Mouse (Mus musculus): ENCODE data around the gene P2ry13. TPM values are rescaled to one million over a fixed set of nuclear protein-coding genes. Genes with fewer than 3 reads are reported as not detected.

Gene P2ry13
- polyA plus RNA-seq, 1 experiment = not detected

DNA sequence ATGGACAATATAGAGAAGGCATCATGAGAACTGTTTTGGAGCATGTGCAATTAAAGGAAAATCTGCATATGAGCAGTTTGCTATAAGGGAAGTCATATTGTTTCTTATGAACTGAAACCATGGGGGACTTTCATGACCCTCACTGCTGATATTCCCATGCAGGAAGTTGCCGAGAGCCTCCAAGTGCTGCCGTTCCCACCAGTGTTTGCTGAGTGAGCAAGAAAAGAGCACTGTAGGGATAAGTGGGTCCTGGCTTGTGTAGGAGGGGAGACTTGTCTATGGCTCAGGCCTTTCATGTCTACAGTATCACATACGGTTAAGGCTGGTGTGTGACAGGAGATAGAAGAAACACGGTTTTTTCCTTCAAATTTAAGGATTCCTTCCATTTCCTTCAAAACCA, 25.0 kb downstream of the P2ry13 start:
- WGBS = 96% methylated on average over 4 of the region's 4 CpGs
- Histone ChIP-seq H3K4me3 (ENCODE audit: insufficient read depth, low read depth, low read length) (no peak overlapping the region), H3K27ac (ENCODE audit: insufficient read depth, low read depth, low read length) (no peak overlapping the region), H3K4me1 (ENCODE audit: control insufficient read depth, insufficient read depth, low read length) (no peaks in the 10 kb centered on the region; the same call in 1 of the 2 replicates)
- TF ChIP-seq POLR2A (IDR thresholded peaks at IDR 0.05; ENCODE audit: insufficient read depth, low read depth, low read length) = no peak
- TF ChIP-seq CTCF (IDR thresholded peaks at IDR 0.05; ENCODE audit: insufficient read depth, low read depth, low read length) = no peak

DNA sequence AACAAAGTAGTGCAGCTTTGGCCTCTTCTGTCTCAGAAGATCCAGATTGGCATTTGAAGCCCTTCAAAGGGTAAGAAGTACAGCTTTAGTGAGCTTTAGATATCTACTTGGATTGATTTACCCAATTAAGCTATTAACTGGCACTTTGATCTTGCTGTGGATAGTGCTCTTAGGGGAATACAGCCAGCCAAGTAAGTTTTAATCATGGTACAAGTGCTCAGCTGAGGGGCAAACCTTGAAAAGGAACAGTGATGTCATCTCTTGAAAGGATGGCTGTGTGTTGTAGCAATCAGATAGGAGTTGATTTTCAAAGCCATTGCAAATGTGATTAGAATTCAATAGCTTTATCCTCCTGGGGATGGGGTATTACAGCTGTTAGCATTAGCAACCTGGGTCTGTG, 28.6 kb downstream of the P2ry13 start:
- TF ChIP-seq CTCF (IDR thresholded peaks at IDR 0.05; ENCODE audit: insufficient read depth, low read depth, low read length) = no peak
- no peak for TF ChIP-seq POLR2A (IDR thresholded peaks at IDR 0.05; ENCODE audit: insufficient read depth, low read depth, low read length)
- no peak overlapping the region for H3K4me3 ChIP-seq (ENCODE audit: insufficient read depth, low read depth, low read length)

DNA sequence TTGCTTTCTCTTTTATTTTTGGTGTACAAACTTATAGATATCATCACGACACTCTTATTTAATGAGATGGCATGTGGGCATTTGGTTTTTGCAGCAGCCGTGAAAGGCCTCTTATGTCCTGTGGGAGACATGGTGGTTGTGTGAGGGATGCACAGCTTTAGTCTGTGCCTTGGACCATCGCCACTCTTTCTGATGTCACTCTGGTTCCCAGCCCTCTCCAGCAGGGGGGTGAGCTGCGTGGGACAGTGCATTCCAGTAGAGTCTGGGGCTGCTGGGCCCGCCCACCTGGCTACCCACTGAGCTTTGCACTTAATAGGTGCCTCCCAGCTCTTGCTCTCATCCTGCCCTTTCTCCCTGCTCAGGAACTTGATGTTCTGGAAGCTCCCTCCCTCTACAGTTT, 29.5 kb downstream of the P2ry13 start:
- TF ChIP-seq CTCF (IDR thresholded peaks at IDR 0.05; ENCODE audit: insufficient read depth, low read depth, low read length) (no peak), POLR2A (IDR thresholded peaks at IDR 0.05; ENCODE audit: insufficient read depth, low read depth, low read length) (no peak)
- Histone ChIP-seq H3K4me3 (ENCODE audit: insufficient read depth, low read depth, low read length) (no peak overlapping the region), H3K4me1 (ENCODE audit: control insufficient read depth, insufficient read depth, low read length) (no peaks in the 10 kb centered on the region), H3K27ac (ENCODE audit: insufficient read depth, low read depth, low read length) (no peak overlapping the region)
- 83% methylated on average over 5 of the region's 5 CpGs for WGBS

More for the DNA sequence above, 28.6 kb downstream of the P2ry13 start:
- H3K4me1 ChIP-seq (ENCODE audit: control insufficient read depth, insufficient read depth, low read length) = no peaks in the 10 kb centered on the region; the same call in 1 of the 2 replicates
- no peak overlapping the region for H3K27ac ChIP-seq (ENCODE audit: insufficient read depth, low read depth, low read length)

DNA sequence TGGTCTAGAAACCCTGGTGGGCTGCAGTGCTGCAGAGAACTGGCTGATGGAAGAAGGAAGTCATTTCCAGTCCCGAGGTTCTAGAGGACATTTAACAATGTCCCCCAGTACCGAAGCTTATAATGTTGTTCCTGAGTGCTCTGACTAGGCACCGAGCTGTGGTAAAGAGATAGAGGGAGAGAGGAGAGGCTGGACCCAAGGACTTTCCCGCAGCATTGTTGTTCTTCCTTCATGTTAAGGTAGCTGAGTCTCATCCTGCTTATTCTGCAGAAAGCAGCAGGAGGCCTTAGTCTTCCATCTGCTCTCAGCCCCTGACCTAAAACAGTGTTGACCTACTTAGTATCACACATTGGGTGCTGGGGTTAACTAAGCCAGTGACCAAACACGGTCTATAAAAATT, 33.8 kb downstream of the P2ry13 start:
- no peak for TF ChIP-seq CTCF (IDR thresholded peaks at IDR 0.05; ENCODE audit: insufficient read depth, low read depth, low read length)
- TF ChIP-seq POLR2A (IDR thresholded peaks at IDR 0.05; ENCODE audit: insufficient read depth, low read depth, low read length) = no peak
- 69% methylated on average over 5 of the region's 5 CpGs for WGBS
- no peaks in the 10 kb centered on the region for H3K4me1 ChIP-seq (ENCODE audit: control insufficient read depth, insufficient read depth, low read length)
- no peak overlapping the region for H3K4me3 ChIP-seq (ENCODE audit: insufficient read depth, low read depth, low read length)
- no peak overlapping the region for H3K27ac ChIP-seq (ENCODE audit: insufficient read depth, low read depth, low read length)

DNA sequence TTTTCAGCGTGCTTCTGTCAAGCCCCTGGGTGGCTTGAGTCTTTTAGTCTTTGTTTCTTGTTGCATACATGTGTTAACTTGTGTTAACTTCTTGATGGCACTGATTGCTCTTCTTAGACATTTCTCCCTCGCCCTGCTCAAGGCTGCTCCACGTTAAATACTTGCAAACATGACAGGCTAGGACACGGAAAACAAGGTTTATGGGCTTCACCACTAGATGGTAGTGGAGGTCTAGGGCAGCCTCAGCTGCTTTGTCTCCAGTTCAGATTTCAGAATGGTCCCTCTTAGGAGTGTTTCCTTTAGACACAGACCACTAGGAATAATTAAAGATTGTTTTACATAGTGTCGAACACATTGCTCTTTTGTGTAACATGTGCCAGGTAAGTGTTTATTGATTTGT, 35.4 kb downstream of the P2ry13 start:
- no peaks in the 10 kb centered on the region for H3K4me1 ChIP-seq (ENCODE audit: control insufficient read depth, insufficient read depth, low read length)
- no peak for TF ChIP-seq POLR2A (IDR thresholded peaks at IDR 0.05; ENCODE audit: insufficient read depth, low read depth, low read length)
- no peak for TF ChIP-seq CTCF (IDR thresholded peaks at IDR 0.05; ENCODE audit: insufficient read depth, low read depth, low read length)
- no peak overlapping the region for H3K27ac ChIP-seq (ENCODE audit: insufficient read depth, low read depth, low read length)
- 27% methylated on average over 5 of the region's 5 CpGs for WGBS
- H3K4me3 ChIP-seq (ENCODE audit: insufficient read depth, low read depth, low read length) = no peak overlapping the region

DNA sequence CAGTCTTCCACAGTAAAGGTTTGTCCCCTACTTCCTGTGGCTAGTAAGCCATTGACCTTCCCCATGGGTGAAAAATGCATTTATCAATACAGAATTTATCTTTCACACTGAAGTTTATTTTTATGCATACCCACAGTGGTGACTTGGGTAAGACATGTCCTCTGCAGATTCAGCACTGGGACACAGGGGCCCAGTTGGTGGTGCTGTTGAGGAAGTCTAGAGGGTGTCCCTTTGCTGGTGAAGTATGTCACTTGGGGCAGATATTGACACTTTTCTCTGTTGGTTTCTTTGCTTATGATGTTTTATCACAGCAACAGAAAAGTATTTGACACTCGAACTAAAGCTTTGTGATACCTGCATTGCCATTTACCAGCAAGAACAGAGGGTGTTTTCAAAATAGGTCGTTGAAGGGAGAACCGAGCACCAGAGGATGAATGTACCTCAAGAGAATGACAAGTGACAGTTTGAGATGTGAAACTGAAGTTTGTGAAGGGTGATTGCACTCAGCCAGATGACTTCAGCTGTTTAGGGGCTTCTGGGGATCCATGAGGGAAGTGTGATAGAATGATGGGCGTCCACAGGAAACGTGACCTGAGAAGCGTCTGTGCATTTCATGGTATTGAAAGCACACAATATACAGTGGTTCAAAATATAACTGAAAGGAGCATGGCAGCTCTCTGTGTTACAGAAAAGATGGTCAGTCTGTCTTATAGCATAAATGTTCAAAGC, 36.1 kb downstream of the P2ry13 start:
- TF ChIP-seq CTCF (IDR thresholded peaks at IDR 0.05; ENCODE audit: insufficient read depth, low read depth, low read length) (no peak), POLR2A (IDR thresholded peaks at IDR 0.05; ENCODE audit: insufficient read depth, low read depth, low read length) (no peak)
- WGBS = 87% methylated on average over 6 of the region's 6 CpGs

DNA sequence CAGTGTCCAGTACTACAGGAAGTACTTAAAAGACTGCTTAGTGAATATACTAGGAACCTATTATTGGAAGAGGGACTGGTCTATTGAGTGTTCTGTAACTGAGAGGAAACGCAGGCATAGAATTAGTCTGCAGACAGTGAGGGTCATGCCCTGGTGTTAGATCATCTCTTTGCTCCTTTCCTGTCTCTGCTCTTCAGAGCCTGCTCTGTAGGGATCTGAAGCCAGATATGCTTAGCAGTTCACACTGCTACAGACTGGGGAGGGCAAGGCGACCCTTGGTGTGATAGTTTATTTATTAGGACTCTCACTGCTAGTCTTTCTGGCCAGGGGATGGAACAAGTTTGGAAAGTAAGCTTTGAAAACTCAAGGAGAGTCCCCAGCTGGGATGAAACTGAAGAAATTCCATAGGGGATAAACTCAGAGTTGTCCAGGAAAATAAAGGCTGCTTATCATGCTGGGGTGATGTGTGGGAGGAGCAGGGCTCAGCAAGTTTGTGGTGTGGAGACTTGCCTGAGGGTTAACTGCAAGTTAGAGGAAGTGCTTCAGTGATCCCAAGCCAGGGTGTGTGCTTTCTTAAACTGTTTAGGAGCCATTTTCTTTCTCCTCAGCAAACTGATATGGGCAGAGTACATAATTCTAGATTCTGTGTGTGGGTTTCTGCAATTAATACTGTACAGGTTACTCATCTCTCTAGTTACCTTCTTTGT, 40.6 kb downstream of the P2ry13 start:
- 79% methylated on average over 2 of the region's 2 CpGs for WGBS
- Histone ChIP-seq H3K27ac (ENCODE audit: insufficient read depth, low read depth, low read length) (no peak overlapping the region), H3K4me1 (ENCODE audit: control insufficient read depth, insufficient read depth, low read length) (peaks cover 2% of the 10 kb centered on the region; the same call in 1 of the 2 replicates), H3K4me3 (ENCODE audit: insufficient read depth, low read depth, low read length) (no peak overlapping the region)
- TF ChIP-seq POLR2A (IDR thresholded peaks at IDR 0.05; ENCODE audit: insufficient read depth, low read depth, low read length) = no peak
- no peak for TF ChIP-seq CTCF (IDR thresholded peaks at IDR 0.05; ENCODE audit: insufficient read depth, low read depth, low read length)

More for the DNA sequence above, 36.1 kb downstream of the P2ry13 start:
- H3K27ac ChIP-seq (ENCODE audit: insufficient read depth, low read depth, low read length) = no peak overlapping the region
- no peaks in the 10 kb centered on the region for H3K4me1 ChIP-seq (ENCODE audit: control insufficient read depth, insufficient read depth, low read length)
- H3K4me3 ChIP-seq (ENCODE audit: insufficient read depth, low read depth, low read length) = no peak overlapping the region

DNA sequence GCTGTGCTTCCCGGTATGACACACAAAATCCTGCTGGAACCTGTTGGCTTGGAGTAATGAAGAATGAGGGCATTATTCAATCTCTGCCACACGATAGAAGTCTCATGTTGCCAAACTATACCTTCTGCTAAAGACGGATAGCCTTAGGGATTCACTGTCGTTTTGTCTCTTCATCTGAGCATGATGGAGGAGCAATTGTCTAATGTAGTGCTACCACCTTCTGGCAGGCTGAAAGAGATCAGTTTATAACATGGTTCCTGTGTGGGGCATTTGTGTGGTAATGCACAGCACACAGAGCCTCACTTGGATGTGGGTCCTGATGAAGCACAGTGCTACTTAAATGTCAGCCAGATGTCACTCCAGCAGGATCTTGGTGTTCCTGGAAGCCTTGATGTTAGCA, 41.5 kb downstream of the P2ry13 start:
- no peak overlapping the region for H3K27ac ChIP-seq (ENCODE audit: insufficient read depth, low read depth, low read length)
- TF ChIP-seq CTCF (IDR thresholded peaks at IDR 0.05; ENCODE audit: insufficient read depth, low read depth, low read length) (no peak), POLR2A (IDR thresholded peaks at IDR 0.05; ENCODE audit: insufficient read depth, low read depth, low read length) (no peak)
- no peak overlapping the region for H3K4me3 ChIP-seq (ENCODE audit: insufficient read depth, low read depth, low read length)
- H3K4me1 ChIP-seq (ENCODE audit: control insufficient read depth, insufficient read depth, low read length) = peaks cover 2% of the 10 kb centered on the region; the same call in 1 of the 2 replicates
- WGBS = 81% methylated on average over 4 of the region's 4 CpGs

DNA sequence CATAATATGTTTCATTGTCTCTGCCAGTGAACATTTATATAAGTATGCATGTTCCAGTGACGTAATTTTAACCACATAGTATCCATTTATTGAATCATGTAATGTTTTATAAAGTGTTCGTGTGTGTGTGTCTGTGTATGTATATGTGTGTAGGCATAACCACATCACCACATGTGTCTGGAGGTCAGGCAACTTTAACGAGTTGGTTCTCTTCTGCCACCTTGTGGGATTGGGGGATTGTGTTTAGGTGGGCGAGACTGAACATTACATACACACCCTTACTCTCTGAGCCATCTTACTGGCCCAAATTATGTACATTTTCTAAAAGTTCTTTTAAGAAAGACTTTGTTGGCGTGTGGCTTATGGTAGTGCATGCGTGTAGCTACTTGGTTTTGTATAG, 42.2 kb downstream of the P2ry13 start:
- WGBS = 94% methylated on average over 6 of the region's 6 CpGs
- Histone ChIP-seq H3K4me3 (ENCODE audit: insufficient read depth, low read depth, low read length) (no peak overlapping the region), H3K27ac (ENCODE audit: insufficient read depth, low read depth, low read length) (no peak overlapping the region), H3K4me1 (ENCODE audit: control insufficient read depth, insufficient read depth, low read length) (peaks cover 2% of the 10 kb centered on the region; the same call in 1 of the 2 replicates)
- TF ChIP-seq POLR2A (IDR thresholded peaks at IDR 0.05; ENCODE audit: insufficient read depth, low read depth, low read length) (no peak), CTCF (IDR thresholded peaks at IDR 0.05; ENCODE audit: insufficient read depth, low read depth, low read length) (no peak)
